Mouse (Mus musculus): ENCODE measurements at regions not wholly inside any gene's neighbourhood (a gene's known extent, or its start where the extent isn't known, plus 50 kb on each side); places are given as distances from the start of the nearest gene placed in this dataset.

DNA sequence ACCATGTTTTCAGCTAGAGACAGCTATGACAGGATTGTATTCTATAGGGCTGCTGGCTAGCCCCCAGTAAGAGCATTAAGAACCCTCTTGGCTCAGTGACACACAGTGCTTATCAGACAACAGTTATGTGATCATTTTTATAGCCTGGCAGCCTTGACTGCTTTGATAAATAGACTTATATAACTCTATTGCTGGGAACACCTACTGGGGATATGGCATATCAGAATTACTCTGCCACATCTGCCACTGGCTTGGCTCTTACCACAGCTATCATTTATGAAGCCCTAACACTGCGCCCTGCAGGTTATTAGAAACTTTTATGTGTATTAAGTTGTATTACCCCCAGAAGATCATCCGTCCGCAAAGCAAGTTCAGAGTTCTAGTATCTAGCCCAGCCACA lies 88.9 kb upstream of the Btg1 start:
- ATAC-seq (replicated peaks; ENCODE audit: low FRiP score, low TSS enrichment, poor library complexity, severe bottlenecking): peak; percentile 99

DNA sequence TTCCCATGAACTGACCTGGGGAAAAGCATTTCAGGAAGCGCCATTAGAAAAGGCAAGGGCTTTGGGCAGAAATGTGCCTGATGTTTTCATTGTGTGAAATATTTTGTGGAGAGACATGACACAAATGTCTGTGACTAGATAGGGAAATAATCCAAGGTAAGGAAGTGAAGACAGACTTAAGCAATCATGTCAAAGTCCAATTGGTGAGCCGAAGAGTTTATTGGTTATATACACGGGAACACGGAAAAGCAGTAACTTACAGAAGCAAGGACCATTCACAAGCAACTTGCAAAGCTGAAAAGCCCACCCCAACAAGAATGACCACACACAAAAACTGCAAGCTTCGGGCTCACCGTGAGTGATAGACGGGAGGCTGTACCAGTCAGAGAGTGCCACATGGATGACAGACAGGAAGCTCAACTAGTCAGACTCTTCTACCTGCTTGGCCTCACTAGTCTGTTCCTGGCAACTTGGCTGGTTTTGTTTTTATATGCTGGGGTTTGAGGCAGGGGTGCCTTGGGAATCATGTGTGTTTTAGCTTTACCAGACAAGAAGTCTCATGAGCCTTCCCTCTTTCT lies 82.2 kb upstream of the Btg1 start:
- no peak for ATAC-seq (replicated peaks; ENCODE audit: low FRiP score, low TSS enrichment, poor library complexity, severe bottlenecking)

DNA sequence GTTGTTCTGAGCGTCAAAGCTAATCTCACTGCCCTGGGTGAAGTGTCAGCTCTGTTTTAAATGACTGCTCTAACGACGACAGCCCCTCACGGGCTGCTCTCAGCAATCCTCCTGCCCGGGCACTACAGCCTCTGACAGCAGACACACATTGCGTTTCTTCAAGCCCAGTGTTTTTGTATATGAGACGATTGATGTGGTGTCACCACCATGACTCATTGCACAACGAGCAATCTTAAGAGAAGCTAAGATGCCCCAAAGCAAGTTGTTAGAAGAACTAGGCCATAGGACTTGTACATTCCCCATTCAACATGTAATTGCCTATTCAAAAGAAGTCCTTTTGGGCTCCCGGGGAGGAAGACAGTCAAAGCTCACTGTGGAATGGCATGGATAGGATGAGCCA lies 81.3 kb upstream of the Btg1 start:
- no peak for ATAC-seq (replicated peaks; ENCODE audit: low FRiP score, low TSS enrichment, poor library complexity, severe bottlenecking)

DNA sequence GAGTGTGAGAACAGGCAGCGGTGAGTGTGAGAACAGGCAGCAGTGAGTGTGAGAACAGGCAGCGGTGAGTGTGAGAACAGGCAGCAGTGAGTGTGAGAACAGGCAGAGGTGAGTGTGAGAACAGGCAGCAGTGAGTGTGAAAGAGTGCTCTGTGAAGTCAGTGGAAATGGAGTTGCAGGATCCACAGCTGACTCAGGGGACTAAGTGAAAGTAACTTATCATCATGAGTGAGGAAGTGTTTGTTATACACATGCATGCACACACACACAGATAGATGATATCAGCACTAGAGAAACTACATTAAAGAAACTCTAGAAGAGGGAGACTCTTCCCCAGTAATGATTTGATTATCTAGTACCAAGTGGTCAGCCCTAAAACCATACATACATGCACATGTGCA lies 76.0 kb upstream of the Btg1 start:
- no peak for ATAC-seq (replicated peaks; ENCODE audit: low FRiP score, low TSS enrichment, poor library complexity, severe bottlenecking)

DNA sequence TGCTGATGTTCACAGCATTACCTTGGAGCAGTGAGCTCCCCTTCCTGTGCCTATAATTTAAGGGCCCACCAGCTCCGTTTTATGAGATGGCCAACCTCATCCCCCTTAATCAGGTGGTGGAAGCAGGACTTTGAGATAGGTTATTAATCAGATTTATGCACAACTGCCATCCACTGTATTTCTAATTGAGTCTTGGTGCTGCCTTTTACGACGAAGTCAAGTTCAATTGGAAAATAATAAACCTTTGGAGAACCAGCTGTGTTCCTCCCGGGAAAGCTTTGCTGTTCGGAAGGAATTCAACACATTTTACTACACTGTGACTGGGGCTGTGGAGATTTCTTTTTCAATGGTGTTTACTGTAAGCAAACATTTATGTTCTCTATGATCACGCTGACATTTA lies 71.5 kb upstream of the Btg1 start:
- no peak for ATAC-seq (replicated peaks; ENCODE audit: low FRiP score, low TSS enrichment, poor library complexity, severe bottlenecking)

DNA sequence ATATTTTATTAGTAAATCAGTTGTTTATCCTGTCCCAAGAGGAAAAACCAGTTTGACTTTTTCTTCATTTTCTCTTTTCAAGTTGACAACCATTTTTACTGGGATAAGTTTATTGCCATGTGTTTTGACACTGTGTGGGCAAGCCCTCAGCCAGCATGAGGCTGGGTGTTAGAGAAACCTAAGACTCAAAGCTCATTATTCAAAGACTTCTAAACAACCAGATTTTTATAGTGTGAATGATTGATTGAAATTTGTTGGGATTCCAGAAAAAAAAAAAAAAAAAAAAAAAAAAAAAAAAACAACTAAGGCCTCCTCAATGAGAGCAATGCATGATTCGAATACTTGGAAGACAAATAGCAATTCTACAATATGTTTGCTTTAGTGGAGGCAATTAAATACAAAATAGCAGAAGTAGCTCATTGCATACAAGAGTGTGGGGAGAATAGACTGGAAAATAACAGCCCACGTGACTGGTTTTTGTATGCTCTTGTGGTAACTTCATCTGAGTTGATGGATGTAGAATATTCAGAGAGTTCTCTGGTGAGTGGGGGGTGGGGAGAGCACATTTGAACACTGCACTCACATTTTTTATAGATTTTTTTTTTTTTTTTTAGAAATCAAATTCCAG lies 70.9 kb upstream of the Btg1 start:
- no peak for ATAC-seq (replicated peaks; ENCODE audit: low FRiP score, low TSS enrichment, poor library complexity, severe bottlenecking)

DNA sequence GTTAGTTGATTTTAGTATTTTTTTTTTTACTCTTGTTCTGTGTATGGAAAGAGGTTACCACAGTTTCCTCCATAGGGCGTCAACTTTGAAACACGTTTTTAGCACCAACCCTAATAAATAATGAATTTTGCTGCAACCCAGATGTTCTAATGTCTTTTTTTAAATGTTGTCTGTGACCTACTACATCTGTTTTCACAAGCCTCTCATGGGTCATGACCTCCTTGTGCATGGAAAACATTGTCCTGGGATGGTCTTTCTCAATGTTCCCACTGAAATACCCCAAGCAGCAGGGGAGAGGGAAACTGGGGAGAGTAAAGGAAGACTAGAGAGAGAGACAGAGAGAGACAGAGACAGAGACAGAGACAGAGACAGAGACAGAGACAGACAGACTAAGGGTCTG lies 67.2 kb upstream of the Btg1 start:
- no peak for ATAC-seq (replicated peaks; ENCODE audit: low FRiP score, low TSS enrichment, poor library complexity, severe bottlenecking)

DNA sequence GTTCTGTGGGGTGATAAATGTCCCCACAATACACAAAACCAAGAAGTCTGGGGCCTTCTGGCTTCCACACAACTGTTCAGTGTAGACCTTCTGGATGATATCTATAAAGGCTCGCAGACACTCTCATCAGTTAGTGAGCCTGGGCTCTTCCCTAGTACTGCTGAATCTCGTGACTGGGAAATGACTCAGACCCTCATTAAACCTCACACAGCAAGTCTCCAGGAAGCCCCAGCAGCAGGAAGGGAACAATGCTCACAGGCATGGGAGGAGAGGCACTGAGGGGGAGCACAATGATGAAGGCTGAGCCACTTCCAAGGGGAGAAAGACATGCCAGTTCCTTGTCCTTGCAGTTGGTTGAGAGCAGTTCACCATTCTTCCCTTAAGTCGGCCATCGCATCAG lies 66.5 kb upstream of the Btg1 start:
- ATAC-seq (replicated peaks; ENCODE audit: low FRiP score, low TSS enrichment, poor library complexity, severe bottlenecking): no peak

DNA sequence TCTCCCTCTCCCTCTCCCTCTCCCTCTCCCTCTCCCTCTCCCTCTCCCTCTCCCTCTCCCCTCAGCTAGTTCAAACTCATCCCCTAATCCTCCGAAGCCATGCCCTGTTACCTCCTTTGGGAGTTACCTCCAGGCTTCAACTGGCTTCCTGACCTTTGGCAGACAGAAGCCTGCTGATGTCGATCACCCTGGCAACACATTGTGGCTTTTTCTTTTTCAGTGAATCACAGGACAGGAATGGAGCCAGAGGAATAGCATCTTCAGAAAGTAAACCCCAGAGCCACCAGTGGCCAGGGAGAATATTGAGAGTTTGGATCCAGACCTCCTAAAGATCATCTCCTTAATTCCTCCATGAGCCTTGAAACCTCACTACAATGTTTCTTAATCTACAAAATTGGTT lies 59.5 kb upstream of the Btg1 start:
- ATAC-seq (replicated peaks; ENCODE audit: low FRiP score, low TSS enrichment, poor library complexity, severe bottlenecking): no peak

DNA sequence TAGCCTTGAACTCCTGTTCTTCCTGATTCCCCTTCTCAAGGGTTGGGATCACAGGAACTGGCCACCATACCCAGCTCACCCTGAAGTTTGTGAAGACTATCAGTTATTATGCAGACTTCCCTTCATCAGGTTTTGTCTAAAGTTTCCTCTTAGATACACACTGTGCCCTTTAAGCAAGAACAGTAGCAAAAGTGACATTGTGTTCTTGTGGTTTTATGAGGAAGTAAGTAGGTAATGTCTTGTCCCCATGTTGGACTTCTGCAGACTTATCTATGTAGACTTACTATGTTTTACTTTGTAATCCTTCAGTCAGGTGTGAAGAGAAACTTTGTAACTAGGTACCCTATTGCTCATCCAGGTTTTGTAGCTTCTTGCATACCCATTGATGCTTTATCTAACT lies 51.5 kb upstream of the Btg1 start:
- ATAC-seq (replicated peaks; ENCODE audit: low FRiP score, low TSS enrichment, poor library complexity, severe bottlenecking): no peak

Data from megakaryocyte-erythroid progenitor cell, adult 5-6 weeks (primary cell).